Mouse (Mus musculus): Measurements from ENCODE around the gene Rims4.

- TF ChIP-seq POLR2A (IDR thresholded peaks at IDR 0.05; ENCODE audit: borderline replicate concordance, control insufficient read depth, low read depth, low read length) (no peak), CTCF (IDR thresholded peaks at IDR 0.05; ENCODE audit: control insufficient read depth, insufficient read depth, low read length) (no peak)
Observed at GRCm38 (mm10) chr2:163904323-163904722, 14.2 kb downstream of the Rims4 start.
